Mouse (Mus musculus) inflammation-experienced regulatory T-cells, adult 16 weeks (primary cell): ENCODE results near the gene Clec4n. TPM values are rescaled to one million over a fixed set of nuclear protein-coding genes. Genes with fewer than 3 reads are reported as not detected.

Source experiments
- polyA plus RNA-seq: library from polyadenylated mRNA; unstranded; fragments of 100-300 nt; shearing (Covaris generic); gene quantifications from one replicate; pipeline ENCODE4 v1.2.1, GENCODE M21; 2017

Gene Clec4n
- 9.5 TPM for polyA plus RNA-seq

DNA sequence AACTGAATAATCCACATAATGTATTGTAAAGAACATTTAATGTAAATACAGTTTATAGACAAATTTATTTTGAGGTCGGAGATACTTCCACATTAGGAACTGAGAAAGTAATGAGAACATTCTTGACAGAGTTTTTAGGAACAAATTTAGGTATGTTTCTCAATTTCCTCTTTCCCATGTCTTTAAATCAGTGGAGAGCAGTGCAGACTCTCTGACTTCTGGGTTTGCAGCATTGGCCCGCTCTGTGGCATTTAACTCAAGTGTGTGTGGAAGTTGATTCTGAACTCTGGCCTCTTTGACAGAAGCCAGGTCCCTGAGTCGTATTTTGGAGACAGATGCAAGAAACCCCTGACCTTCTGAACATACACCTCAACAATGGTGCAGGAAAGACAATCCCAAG lies at the start of gene Clec4n:
TSS of gene Clec4n (plus strand) at position 200 of the 400 bp plus-strand sequence.

DNA sequence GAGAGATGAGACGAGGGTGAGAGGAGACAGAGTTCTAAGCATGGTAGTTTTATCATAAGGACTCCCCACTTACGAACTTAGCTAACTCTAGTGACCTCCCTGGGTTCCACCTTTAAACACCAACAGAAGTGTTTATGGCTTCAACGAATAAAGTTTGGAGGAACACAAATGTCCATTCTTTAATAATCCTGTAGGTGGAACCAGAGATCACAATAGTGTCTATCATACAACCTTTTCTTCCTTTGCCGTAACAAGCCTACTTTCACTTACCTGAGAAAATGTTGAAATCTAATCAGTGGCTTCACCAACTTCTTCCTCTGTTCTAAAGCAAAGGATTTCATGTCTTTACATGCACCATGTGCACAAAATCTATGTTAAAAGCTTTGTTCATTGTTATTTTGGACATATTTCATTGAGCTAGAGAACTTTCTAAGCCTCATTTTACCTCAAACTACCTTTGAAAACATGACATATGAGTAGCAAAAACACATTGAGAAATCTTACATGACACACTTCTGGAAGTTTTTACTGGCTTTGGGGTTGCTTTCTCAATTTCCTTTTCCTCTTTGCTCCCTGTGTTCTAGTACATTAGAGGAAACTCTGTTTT lies 32.0 kb downstream of the Clec4n start, which contains the start of gene Clec4d:
TSS of gene Clec4d (plus strand) at position 557 of the 607 bp plus-strand sequence.

DNA sequence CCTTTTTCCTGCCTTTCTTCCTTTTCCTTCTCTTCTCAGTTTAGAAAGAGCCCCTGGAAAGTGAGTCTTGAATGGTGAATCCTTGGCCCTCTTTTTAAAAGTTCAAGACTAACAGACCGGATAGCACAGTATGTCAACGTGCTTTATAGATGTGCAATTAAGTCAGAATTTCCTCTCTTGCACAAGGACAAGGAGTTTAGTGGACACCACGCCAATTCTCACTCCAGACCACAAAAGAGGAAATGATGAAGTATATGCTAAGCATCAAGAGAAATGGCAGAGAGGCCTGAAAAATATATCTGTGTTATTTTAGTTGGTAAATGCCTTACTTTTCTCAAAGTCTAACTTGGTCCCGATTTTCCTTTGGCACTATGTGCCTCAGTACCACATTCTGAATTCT lies 60.1 kb downstream of the Clec4n start, which contains the start of gene Clec4e:
TSS of gene Clec4e (minus strand) at position 118 of the 400 bp plus-strand sequence.

Other genes with a start within 250 kb of the Clec4n start
- not detected for gene Clec4a4, start 239.5 kb upstream of the Clec4n start, polyA plus RNA-seq
- 0.82 TPM for gene Clec4b1, start 179.9 kb upstream of the Clec4n start, polyA plus RNA-seq
- gene Clec4a2, start 123.4 kb upstream of the Clec4n start, polyA plus RNA-seq: 1.2 TPM
- not detected for gene Clec4b2, start 57.0 kb upstream of the Clec4n start, polyA plus RNA-seq
- gene Clec4d, start 32.3 kb downstream of the Clec4n start, polyA plus RNA-seq: not detected
- not detected for gene Clec4e, start 60.0 kb downstream of the Clec4n start, polyA plus RNA-seq
- not detected for gene Vmn2r19, start 78.5 kb downstream of the Clec4n start, polyA plus RNA-seq
- gene Vmn2r20, start 188.3 kb downstream of the Clec4n start, polyA plus RNA-seq: not detected